Mouse (Mus musculus): ENCODE measurements around the gene Slc25a21.

GRCm38 (mm10) chr12:56959230-56960051 is 237.8 kb downstream of the Slc25a21 start:
- TF ChIP-seq CTCF (IDR thresholded peaks at IDR 0.05; ENCODE audit: extremely low read depth, insufficient read length, insufficient replicate concordance, low read depth, low read length): no peak
- no peak for TF ChIP-seq POLR2A (IDR thresholded peaks at IDR 0.05; ENCODE audit: low read depth, low read length)
